Mouse (Mus musculus): Measurements from ENCODE around the gene Tmem107. TPM values are rescaled to one million over a fixed set of nuclear protein-coding genes. Genes with fewer than 3 reads are reported as not detected.

Tmem107 gene
- polyA plus RNA-seq, 1 experiment from 2014 or later, result 14.5 TPM

- H3K27me3 ChIP-seq (replicated peaks; ENCODE audit: control insufficient read depth, insufficient read depth, low read length), result no peaks in the 10 kb centered on the region
- WGBS, result 88% methylated on average over 11 of the region's 11 CpGs
- no peaks in the 10 kb centered on the region for H3K36me3 ChIP-seq (ENCODE audit: control insufficient read depth, insufficient read depth)
- peaks cover 6% of the 10 kb centered on the region; the same call in 1 of the 2 replicates for H3K4me1 ChIP-seq (replicated peaks; ENCODE audit: control insufficient read depth, insufficient read depth, low read length)
- no peak overlapping the region for H3K4me3 ChIP-seq (ENCODE audit: low read depth, low read length)
- no peaks in the 10 kb centered on the region for H3K9me3 ChIP-seq (ENCODE audit: control insufficient read depth)
- peak overlapping the region; percentile 1; the same call in 1 of the 2 replicates for H3K27ac ChIP-seq (ENCODE audit: low read depth, low read length)
- no peak for ATAC-seq
- H3K4me2 ChIP-seq (replicated peaks; ENCODE audit: low read depth), result peak overlapping the region; percentile 62
- H3K9ac ChIP-seq (ENCODE audit: low read depth, low read length), result peak overlapping the region; percentile 52; the same call in 1 of the 2 replicates
- no peak for TF ChIP-seq CTCF (IDR thresholded peaks at IDR 0.05; ENCODE audit: low read depth)
Measured at GRCm38 (mm10) chr11:69072234-69072633, 1.6 kb downstream of the Tmem107 start.

- Histone ChIP-seq H3K27me3 (replicated peaks; ENCODE audit: control insufficient read depth, insufficient read depth, low read length) (no peaks in the 10 kb centered on the region), H3K9me3 (ENCODE audit: control insufficient read depth) (no peaks in the 10 kb centered on the region), H3K27ac (ENCODE audit: low read depth, low read length) (peak overlapping the region; percentile 1; the same call in 1 of the 2 replicates), H3K9ac (ENCODE audit: low read depth, low read length) (peak overlapping the region; percentile 52; the same call in 1 of the 2 replicates), H3K36me3 (ENCODE audit: control insufficient read depth, insufficient read depth) (no peaks in the 10 kb centered on the region), H3K4me2 (replicated peaks; ENCODE audit: low read depth) (peak overlapping the region; percentile 62), H3K4me1 (replicated peaks; ENCODE audit: control insufficient read depth, insufficient read depth, low read length) (peaks cover 2% of the 10 kb centered on the region; the same call in 1 of the 2 replicates), H3K4me3 (ENCODE audit: low read depth, low read length) (peak overlapping the region; percentile 26)
- 16% methylated on average over 9 of the region's 9 CpGs for WGBS
- TF ChIP-seq CTCF (IDR thresholded peaks at IDR 0.05; ENCODE audit: low read depth), result no peak
- no peak for ATAC-seq
Measured at GRCm38 (mm10) chr11:69072666-69073064, 2.1 kb downstream of the Tmem107 start.

GRCm38 (mm10) chr11:69073065-69073888, 2.7 kb downstream of the Tmem107 start:
- Histone ChIP-seq H3K36me3 (ENCODE audit: control insufficient read depth, insufficient read depth) (no peaks in the 10 kb centered on the region), H3K4me2 (replicated peaks; ENCODE audit: low read depth) (peak overlapping the region; percentile 62), H3K4me3 (ENCODE audit: low read depth, low read length) (peak overlapping the region; percentile 26), H3K9me3 (ENCODE audit: control insufficient read depth) (no peaks in the 10 kb centered on the region), H3K9ac (ENCODE audit: low read depth, low read length) (peak overlapping the region; percentile 52), H3K27me3 (replicated peaks; ENCODE audit: control insufficient read depth, insufficient read depth, low read length) (no peaks in the 10 kb centered on the region), H3K27ac (ENCODE audit: low read depth, low read length) (peak overlapping the region; percentile 92), H3K4me1 (replicated peaks; ENCODE audit: control insufficient read depth, insufficient read depth, low read length) (no peaks in the 10 kb centered on the region)
- WGBS, result under 1% methylated on average over 14 of the region's 14 CpGs
- ATAC-seq, result peak; percentile 86
- peak; percentile 39 for TF ChIP-seq CTCF (IDR thresholded peaks at IDR 0.05; ENCODE audit: low read depth)

GRCm38 (mm10) chr11:69073951-69074775, 3.6 kb downstream of the Tmem107 start:
- no peaks in the 10 kb centered on the region for H3K36me3 ChIP-seq (ENCODE audit: control insufficient read depth, insufficient read depth)
- TF ChIP-seq CTCF (IDR thresholded peaks at IDR 0.05; ENCODE audit: low read depth), result no peak
- no peaks in the 10 kb centered on the region for H3K4me1 ChIP-seq (replicated peaks; ENCODE audit: control insufficient read depth, insufficient read depth, low read length)
- no peak overlapping the region for H3K4me3 ChIP-seq (ENCODE audit: low read depth, low read length)
- no peaks in the 10 kb centered on the region for H3K9me3 ChIP-seq (ENCODE audit: control insufficient read depth)
- ATAC-seq, result no peak
- no peaks in the 10 kb centered on the region for H3K27me3 ChIP-seq (replicated peaks; ENCODE audit: control insufficient read depth, insufficient read depth, low read length)
- 37% methylated on average over 6 of the region's 6 CpGs for WGBS
- 0 out of 2 replicates have a peak overlapping the region, but pooled peaks have one; percentile 92 for H3K27ac ChIP-seq (ENCODE audit: low read depth, low read length)
- no peak overlapping the region for H3K4me2 ChIP-seq (replicated peaks; ENCODE audit: low read depth)
- no peak overlapping the region for H3K9ac ChIP-seq (ENCODE audit: low read depth, low read length)

- H3K4me3 ChIP-seq (ENCODE audit: low read depth, low read length), result no peak overlapping the region
Measured at GRCm38 (mm10) chr11:69074776-69075069, 4.1 kb downstream of the Tmem107 start.

More at GRCm38 (mm10) chr11:69074776-69075069, 4.1 kb downstream of the Tmem107 start:
- WGBS, result 60% methylated on average over 2 of the region's 2 CpGs
- Histone ChIP-seq H3K27me3 (replicated peaks; ENCODE audit: control insufficient read depth, insufficient read depth, low read length) (no peaks in the 10 kb centered on the region), H3K9ac (ENCODE audit: low read depth, low read length) (no peak overlapping the region), H3K4me2 (replicated peaks; ENCODE audit: low read depth) (no peak overlapping the region), H3K9me3 (ENCODE audit: control insufficient read depth) (no peaks in the 10 kb centered on the region), H3K27ac (ENCODE audit: low read depth, low read length) (no peak overlapping the region), H3K4me1 (replicated peaks; ENCODE audit: control insufficient read depth, insufficient read depth, low read length) (no peaks in the 10 kb centered on the region), H3K36me3 (ENCODE audit: control insufficient read depth, insufficient read depth) (no peaks in the 10 kb centered on the region)
- ATAC-seq, result no peak
- TF ChIP-seq CTCF (IDR thresholded peaks at IDR 0.05; ENCODE audit: low read depth), result no peak
